Mouse (Mus musculus): ENCODE data around the gene Arid3b. TPM values are rescaled to one million over a fixed set of nuclear protein-coding genes. Genes with fewer than 3 reads are reported as not detected.

Gene Arid3b
- polyA plus RNA-seq, 1 experiment from 2014 or later, result 10.5 TPM

GRCm38 (mm10) chr9:57803047-57803446 is 33.5 kb downstream of the Arid3b start:
- Histone ChIP-seq H3K4me3 (no peak overlapping the region), H3K9ac (no peak overlapping the region), H3K27me3 (replicated peaks) (no peaks in the 10 kb centered on the region), H3K4me2 (no peak overlapping the region), H3K4me1 (peaks cover 23% of the 10 kb centered on the region), H3K36me3 (replicated peaks) (no peaks in the 10 kb centered on the region), H3K9me3 (no peaks in the 10 kb centered on the region), H3K27ac (peak overlapping the region; percentile 2; the same call in 1 of the 2 replicates)
- WGBS, result 35% methylated on average over 3 of the region's 3 CpGs
- no peak for ATAC-seq (replicated peaks)

GRCm38 (mm10) chr9:57800325-57800975 is 36.1 kb downstream of the Arid3b start:
- no peak overlapping the region for H3K27ac ChIP-seq
- no peak overlapping the region for H3K4me2 ChIP-seq
- WGBS, result 95% methylated on average over 9 of the region's 9 CpGs
- no peak overlapping the region for H3K9ac ChIP-seq
- no peak overlapping the region for H3K4me3 ChIP-seq
- H3K4me1 ChIP-seq, result peaks cover 22% of the 10 kb centered on the region
- peaks cover 8% of the 10 kb centered on the region for H3K36me3 ChIP-seq (replicated peaks)
- no peaks in the 10 kb centered on the region for H3K9me3 ChIP-seq
- H3K27me3 ChIP-seq (replicated peaks), result no peaks in the 10 kb centered on the region
- ATAC-seq (replicated peaks), result no peak

DNA sequence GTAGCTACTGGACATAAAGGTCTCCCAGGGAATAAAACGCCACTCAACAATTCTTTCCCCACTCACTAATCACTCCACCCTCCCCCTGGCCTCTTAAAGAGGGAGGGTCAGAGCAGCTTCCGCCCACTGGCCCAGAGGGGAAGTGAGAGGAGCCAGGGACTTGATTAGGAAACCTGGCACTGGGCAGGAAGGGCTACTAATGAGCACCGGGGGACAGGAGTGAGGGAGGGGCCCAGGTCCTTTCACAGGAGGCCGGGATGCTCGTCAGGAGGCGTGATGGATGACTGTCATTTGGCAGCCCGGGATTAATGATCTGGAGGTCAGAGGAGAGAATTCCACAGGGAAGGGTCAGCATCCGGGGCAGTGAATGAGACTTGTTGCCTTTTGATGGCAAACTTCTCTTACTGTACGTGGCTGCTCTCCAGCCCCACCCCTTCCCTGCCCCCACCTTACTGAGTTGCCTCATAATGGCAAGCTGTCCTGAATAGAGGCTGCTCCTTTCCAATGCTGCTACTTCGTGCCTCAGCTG is 37.8 kb downstream of the Arid3b start:
- Histone ChIP-seq H3K27me3 (replicated peaks) (no peaks in the 10 kb centered on the region), H3K9ac (no peak overlapping the region), H3K9me3 (no peaks in the 10 kb centered on the region), H3K4me3 (no peak overlapping the region), H3K4me2 (no peak overlapping the region), H3K4me1 (peaks cover 18% of the 10 kb centered on the region), H3K27ac (no peak overlapping the region), H3K36me3 (replicated peaks) (peaks cover 8% of the 10 kb centered on the region)
- ATAC-seq (replicated peaks), result no peak
- WGBS, result 20% methylated on average over 10 of the region's 10 CpGs

DNA sequence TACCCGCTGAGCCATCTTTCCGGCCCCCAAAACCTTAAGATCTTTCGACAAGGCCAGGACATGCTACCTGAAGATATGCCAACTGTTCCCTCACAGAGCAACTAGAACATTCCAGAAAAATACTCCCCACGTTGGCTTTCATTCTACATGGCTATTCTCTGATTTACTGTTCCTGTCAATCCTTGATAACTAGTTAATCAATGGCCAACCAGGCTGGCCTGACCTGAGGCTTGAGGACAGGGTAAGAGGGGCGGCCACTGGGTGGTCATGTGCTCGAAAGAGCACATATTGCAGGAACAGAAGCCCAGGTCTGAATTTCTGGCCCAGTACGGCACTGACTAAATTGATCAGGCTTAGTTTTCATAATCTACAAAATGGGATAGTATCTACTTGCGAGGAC is 39.1 kb downstream of the Arid3b start:
- Histone ChIP-seq H3K9me3 (no peaks in the 10 kb centered on the region), H3K4me1 (peaks cover 8% of the 10 kb centered on the region; the same call in 1 of the 2 replicates), H3K27ac (no peak overlapping the region), H3K4me2 (no peak overlapping the region), H3K27me3 (replicated peaks) (no peaks in the 10 kb centered on the region), H3K36me3 (replicated peaks) (peaks cover 8% of the 10 kb centered on the region), H3K9ac (no peak overlapping the region), H3K4me3 (no peak overlapping the region)
- 95% methylated on average over 8 of the region's 8 CpGs for WGBS
- ATAC-seq (replicated peaks), result no peak

DNA sequence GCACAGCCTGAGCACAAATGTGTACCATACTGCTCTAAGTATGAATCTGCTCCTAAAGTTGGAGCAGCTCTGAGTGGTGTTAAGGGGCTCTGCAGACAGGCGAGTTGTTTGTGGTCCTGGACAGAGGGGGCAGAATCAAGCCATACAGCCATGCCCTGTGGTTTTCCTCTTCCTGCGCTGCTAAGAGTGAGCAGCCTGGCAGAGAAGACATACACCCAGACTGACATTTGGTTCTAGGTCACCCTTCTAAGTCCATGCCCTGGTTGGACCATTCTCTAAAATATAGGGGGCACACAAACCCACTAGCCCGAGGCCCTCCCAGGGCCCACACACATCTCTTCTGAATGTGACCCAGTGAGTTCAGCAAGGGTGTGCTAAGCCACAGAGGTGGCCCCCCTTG is 46.9 kb downstream of the Arid3b start:
- Histone ChIP-seq H3K4me1 (no peaks in the 10 kb centered on the region), H3K9ac (no peak overlapping the region), H3K27ac (no peak overlapping the region), H3K4me2 (no peak overlapping the region), H3K4me3 (no peak overlapping the region), H3K9me3 (no peaks in the 10 kb centered on the region), H3K36me3 (replicated peaks) (peaks cover 7% of the 10 kb centered on the region), H3K27me3 (replicated peaks) (no peaks in the 10 kb centered on the region)
- 93% methylated on average over 3 of the region's 3 CpGs for WGBS
- ATAC-seq (replicated peaks), result no peak

- Histone ChIP-seq H3K9me3 (no peaks in the 10 kb centered on the region), H3K27ac (no peak overlapping the region), H3K27me3 (replicated peaks) (no peaks in the 10 kb centered on the region), H3K4me2 (no peak overlapping the region), H3K4me1 (no peaks in the 10 kb centered on the region), H3K9ac (no peak overlapping the region), H3K36me3 (replicated peaks) (no peaks in the 10 kb centered on the region), H3K4me3 (no peak overlapping the region)
- WGBS, result 95% methylated on average over 3 of the region's 3 CpGs
- no peak for ATAC-seq (replicated peaks)
Measured at GRCm38 (mm10) chr9:57782656-57783055, 53.9 kb downstream of the Arid3b start.

DNA sequence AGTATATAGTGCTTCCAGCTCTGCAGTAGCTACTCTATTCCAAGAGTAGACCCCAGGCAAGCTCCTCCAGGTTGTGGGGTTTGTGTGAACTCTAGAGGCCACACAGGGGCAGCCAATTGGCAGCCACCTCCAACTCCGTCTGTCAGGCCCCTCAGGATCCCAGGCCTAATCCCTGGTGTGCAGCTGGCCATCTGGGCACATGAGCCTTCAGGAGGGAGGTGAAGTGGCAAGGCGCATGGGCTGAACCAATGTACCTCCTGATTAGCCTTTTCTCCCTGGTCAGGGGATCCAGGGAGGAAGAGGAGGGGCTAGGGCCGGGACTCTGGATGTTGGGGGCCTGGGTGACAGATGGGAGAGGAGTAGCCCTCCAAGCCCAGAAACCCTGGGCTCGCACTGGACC is 60.9 kb downstream of the Arid3b start:
- H3K4me2 ChIP-seq, result no peak overlapping the region
- no peaks in the 10 kb centered on the region for H3K36me3 ChIP-seq (replicated peaks)
- H3K9ac ChIP-seq, result no peak overlapping the region
- ATAC-seq (replicated peaks), result no peak
- H3K27ac ChIP-seq, result no peak overlapping the region
- no peaks in the 10 kb centered on the region for H3K4me1 ChIP-seq
- H3K4me3 ChIP-seq, result no peak overlapping the region
- H3K9me3 ChIP-seq, result no peaks in the 10 kb centered on the region
- no peaks in the 10 kb centered on the region for H3K27me3 ChIP-seq (replicated peaks)
- WGBS, result 53% methylated on average over 4 of the region's 4 CpGs

GRCm38 (mm10) chr9:57775026-57775425 is 61.6 kb downstream of the Arid3b start:
- WGBS, result 70% methylated on average over 5 of the region's 5 CpGs
- no peaks in the 10 kb centered on the region for H3K36me3 ChIP-seq (replicated peaks)
- no peak overlapping the region for H3K4me3 ChIP-seq
- no peaks in the 10 kb centered on the region for H3K27me3 ChIP-seq (replicated peaks)
- no peaks in the 10 kb centered on the region for H3K4me1 ChIP-seq
- H3K4me2 ChIP-seq, result no peak overlapping the region
- H3K9ac ChIP-seq, result no peak overlapping the region
- no peak for ATAC-seq (replicated peaks)
- H3K27ac ChIP-seq, result no peak overlapping the region
- no peaks in the 10 kb centered on the region for H3K9me3 ChIP-seq

DNA sequence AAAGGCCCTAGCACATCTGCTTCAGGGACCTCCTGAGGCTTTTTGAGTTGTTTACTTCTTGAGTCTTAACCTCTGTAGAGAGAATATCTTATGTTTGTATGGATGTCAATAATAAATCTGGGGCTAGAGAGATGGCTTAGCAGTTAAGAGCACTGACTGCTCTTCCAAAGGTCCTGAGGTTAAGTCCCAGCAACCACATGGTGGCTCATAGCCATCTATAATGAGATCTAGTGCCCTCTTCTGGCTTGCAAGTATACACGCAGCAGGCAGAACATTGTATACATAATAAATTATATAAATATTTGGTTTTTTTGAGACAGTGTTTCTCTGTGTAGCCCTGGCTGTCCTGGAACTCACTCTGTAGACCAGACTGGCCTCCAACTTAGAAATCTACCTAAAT is 62.4 kb downstream of the Arid3b start:
- H3K9me3 ChIP-seq, result no peaks in the 10 kb centered on the region
- WGBS, result 5% methylated on average over 1 of the region's 1 CpGs
- H3K4me2 ChIP-seq, result no peak overlapping the region
- no peak overlapping the region for H3K9ac ChIP-seq
- H3K36me3 ChIP-seq (replicated peaks), result no peaks in the 10 kb centered on the region
- no peaks in the 10 kb centered on the region for H3K27me3 ChIP-seq (replicated peaks)
- H3K4me1 ChIP-seq, result no peaks in the 10 kb centered on the region
- no peak overlapping the region for H3K27ac ChIP-seq
- no peak for ATAC-seq (replicated peaks)
- H3K4me3 ChIP-seq, result no peak overlapping the region

DNA sequence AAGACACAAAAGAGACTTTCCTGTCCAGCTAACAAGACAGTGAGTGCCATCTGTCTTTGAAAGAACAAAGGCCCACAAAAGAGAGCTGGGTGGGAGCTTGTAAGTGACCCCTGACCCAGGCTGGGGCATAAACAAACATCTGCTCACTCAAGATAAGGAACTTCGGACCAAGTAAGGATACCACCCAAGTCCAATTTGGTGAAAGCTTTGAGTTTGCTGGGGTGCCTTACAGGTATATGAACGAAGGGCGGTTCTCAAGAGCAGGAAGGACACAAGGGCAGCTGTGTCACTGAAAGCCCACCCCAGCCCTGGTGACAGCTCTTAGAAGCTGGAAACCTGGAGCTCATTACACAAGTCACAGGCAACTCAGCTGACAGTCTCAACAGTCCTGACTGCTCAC is 62.8 kb downstream of the Arid3b start:
- H3K27ac ChIP-seq, result no peak overlapping the region
- WGBS, result 89% methylated on average over 3 of the region's 3 CpGs
- no peaks in the 10 kb centered on the region for H3K4me1 ChIP-seq
- no peaks in the 10 kb centered on the region for H3K9me3 ChIP-seq
- H3K4me3 ChIP-seq, result no peak overlapping the region
- ATAC-seq (replicated peaks), result no peak
- no peaks in the 10 kb centered on the region for H3K36me3 ChIP-seq (replicated peaks)
- H3K4me2 ChIP-seq, result no peak overlapping the region
- no peaks in the 10 kb centered on the region for H3K27me3 ChIP-seq (replicated peaks)
- no peak overlapping the region for H3K9ac ChIP-seq

GRCm38 (mm10) chr9:57770836-57771235 is 65.8 kb downstream of the Arid3b start:
- Histone ChIP-seq H3K4me1 (peaks cover 10% of the 10 kb centered on the region), H3K4me3 (no peak overlapping the region), H3K9ac (no peak overlapping the region), H3K27ac (no peak overlapping the region), H3K27me3 (replicated peaks) (no peaks in the 10 kb centered on the region), H3K9me3 (no peaks in the 10 kb centered on the region), H3K4me2 (no peak overlapping the region), H3K36me3 (replicated peaks) (no peaks in the 10 kb centered on the region)
- WGBS, result 98% methylated on average over 2 of the region's 2 CpGs
- ATAC-seq (replicated peaks), result no peak

DNA sequence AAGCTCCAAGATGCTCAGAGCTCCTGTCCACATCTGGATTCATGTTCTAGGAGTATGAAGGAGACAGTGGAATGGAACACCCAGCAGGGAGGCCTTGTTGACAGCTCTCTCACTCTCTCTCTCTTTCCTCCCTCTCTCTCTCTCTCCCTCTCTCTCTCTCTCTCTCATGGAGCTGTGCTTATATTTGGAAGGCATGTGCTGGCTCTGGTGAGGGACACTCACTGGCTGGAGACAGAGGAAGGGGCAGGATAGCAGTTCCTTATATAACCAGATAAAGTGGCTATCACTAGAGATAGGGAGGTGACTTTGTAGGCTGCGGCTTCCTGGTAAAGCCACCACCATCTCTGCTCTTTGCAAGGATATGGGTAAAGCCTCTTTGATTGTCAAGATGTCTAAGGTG is 66.4 kb downstream of the Arid3b start:
- H3K4me2 ChIP-seq, result no peak overlapping the region
- no peaks in the 10 kb centered on the region for H3K27me3 ChIP-seq (replicated peaks)
- WGBS, result 100% methylated on average over 1 of the region's 1 CpGs
- no peak overlapping the region for H3K4me3 ChIP-seq
- H3K9ac ChIP-seq, result no peak overlapping the region
- H3K4me1 ChIP-seq, result peaks cover 10% of the 10 kb centered on the region
- no peaks in the 10 kb centered on the region for H3K36me3 ChIP-seq (replicated peaks)
- no peaks in the 10 kb centered on the region for H3K9me3 ChIP-seq
- H3K27ac ChIP-seq, result no peak overlapping the region
- no peak for ATAC-seq (replicated peaks)

DNA sequence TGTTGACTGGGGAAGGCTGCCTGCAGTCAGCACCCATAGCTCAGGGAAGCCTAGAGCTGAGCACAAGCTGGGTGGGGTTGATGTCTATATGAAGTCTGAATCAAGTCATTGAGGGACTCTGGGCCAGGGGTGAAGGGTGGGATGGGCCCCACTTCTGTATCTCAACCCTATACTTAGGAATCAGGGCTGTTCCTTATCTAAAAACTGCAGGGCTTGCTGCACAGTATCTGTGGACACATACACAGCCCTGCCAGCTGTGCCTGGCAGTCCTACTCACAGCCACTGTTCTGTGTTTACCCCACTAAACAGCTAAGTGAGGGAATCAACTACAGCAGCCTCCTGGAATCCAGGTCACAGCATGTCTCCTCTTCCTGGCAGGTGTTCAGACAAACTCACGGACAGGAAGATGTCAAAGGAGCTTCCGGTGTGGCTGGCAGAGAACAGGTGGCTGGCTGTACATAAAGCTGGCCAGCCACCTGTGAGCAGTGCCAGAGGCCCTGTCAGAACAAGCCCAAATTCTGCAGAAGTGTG is 67.0 kb downstream of the Arid3b start:
- H3K36me3 ChIP-seq (replicated peaks), result no peaks in the 10 kb centered on the region
- no peak overlapping the region for H3K4me2 ChIP-seq
- no peaks in the 10 kb centered on the region for H3K9me3 ChIP-seq
- no peak overlapping the region for H3K27ac ChIP-seq
- H3K4me1 ChIP-seq, result peaks cover 10% of the 10 kb centered on the region
- H3K4me3 ChIP-seq, result no peak overlapping the region
- ATAC-seq (replicated peaks), result no peak
- 69% methylated on average over 2 of the region's 2 CpGs for WGBS
- H3K27me3 ChIP-seq (replicated peaks), result no peaks in the 10 kb centered on the region
- H3K9ac ChIP-seq, result no peak overlapping the region

Data from midbrain, embryonic 15.5 days (tissue).